In the genomic region with DNA sequence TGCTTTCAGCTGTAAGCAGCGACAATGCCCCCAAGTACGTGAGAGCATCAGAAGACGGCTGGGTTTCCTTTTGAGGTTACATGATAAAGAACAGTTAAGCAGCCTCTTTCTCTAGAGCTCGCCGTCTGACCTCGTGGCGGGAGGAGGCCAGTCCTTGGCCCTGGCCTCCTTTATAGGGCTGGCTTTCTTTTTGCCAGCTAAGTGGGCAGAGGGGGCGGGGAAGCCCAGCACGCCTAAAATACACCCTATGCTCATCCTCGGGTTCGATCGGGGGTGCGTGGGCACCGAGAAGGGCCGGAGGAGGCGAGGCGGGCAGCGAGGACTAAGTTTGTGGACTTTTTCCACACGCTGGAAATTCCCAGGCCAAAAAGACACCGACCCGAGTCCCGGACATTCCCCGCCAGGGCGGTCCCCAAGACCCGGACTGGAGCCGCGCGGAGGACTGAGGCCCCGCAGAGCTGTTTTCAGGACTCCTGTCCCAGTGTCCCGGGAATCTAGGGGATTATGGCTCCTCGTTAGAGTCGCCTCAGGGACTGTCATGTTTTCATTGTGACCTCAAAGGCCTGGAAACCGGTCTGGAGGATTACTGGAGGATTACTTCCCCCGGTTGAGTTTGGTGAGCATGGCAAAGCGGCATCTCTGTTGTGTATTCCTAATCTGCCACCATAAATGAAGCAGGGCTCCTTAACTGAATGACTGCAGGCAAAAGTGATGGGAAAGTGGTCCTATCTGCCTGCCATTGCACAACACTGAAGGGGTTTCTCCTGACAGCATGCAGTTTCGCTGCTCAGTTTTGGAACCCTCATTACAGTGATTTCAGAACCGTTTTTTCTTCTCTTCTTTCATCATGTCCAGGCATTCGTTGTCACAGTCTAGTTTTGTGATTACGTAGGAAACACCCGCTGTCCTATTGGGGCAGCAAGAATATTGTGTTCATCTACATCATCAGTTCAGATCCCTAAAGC, we compare ENCODE assay signal across 8 mouse cellular contexts. TPM values are rescaled to one million over a fixed set of nuclear protein-coding genes. Genes with fewer than 3 reads are reported as not detected.
DNase-seq lines count a peak whose midpoint lies in the region; ATAC-seq and TF ChIP-seq lines count a peak whose summit lies in the region.

TSS of gene Nfkbiz (minus strand) at position 390 of the 965 bp plus-strand sequence.

- H3K36me3 ChIP-seq in MEL (ENCODE audit: control insufficient read depth in 1 of 2, insufficient read depth in 2 of 2, low read length in 2 of 2): peaks cover 0 to 6% of the 10 kb centered on the region in 2 experiments; a peak in 2 of 4 replicates
- H3K36me3 ChIP-seq in forebrain, embryonic 16.5 days (ENCODE audit: control insufficient read depth, insufficient read depth): no peaks in the 10 kb centered on the region; the same call in 1 of the 2 replicates
- no peaks in the 10 kb centered on the region for H3K36me3 ChIP-seq in lung, postnatal 0 days (ENCODE audit: insufficient read depth, low read length)

- WGBS in forebrain, embryonic 16.5 days: under 1% methylated on average over 40 of the region's 40 CpGs
- WGBS in lung, postnatal 0 days: under 1% methylated on average over 40 of the region's 40 CpGs

- peak within 1 kb of the TSS; percentile 74 for H3K27ac ChIP-seq in MEL (ENCODE audit: control insufficient read depth, low read depth, low read length)
- peak within 1 kb of the TSS; percentile 61 for H3K27ac ChIP-seq in forebrain, embryonic 16.5 days (ENCODE audit: low read length)
- H3K27ac ChIP-seq in layer of hippocampus, adult 2 months: peak within 1 kb of the TSS; percentile 97
- H3K27ac ChIP-seq in lung, postnatal 0 days (ENCODE audit: low read length): peak within 1 kb of the TSS; percentile 95

- DNase-seq in MEL (ENCODE audit: low read depth, low spot score): peak; percentile 89
- peak; percentile 83 for DNase-seq in cerebellum, adult 11-12 months
- peak; percentile 92 for DNase-seq in heart, postnatal 36 days
- DNase-seq in layer of hippocampus, adult 2 months (ENCODE audit: low spot score in 2 of 2): peak; percentile 48 to 74
- peak; percentile 92 for DNase-seq in lung, postnatal 0 days (ENCODE audit: low spot score)
- peak; percentile 84 for DNase-seq in ovary, postnatal 10 days (ENCODE audit: low spot score)
- DNase-seq in thymus, postnatal 10 days (ENCODE audit: low spot score in 2 of 2): peak; percentile 44 to 49

- H3K9me3 ChIP-seq in MEL (replicated peaks; ENCODE audit: insufficient read depth, low read length): no peaks in the 10 kb centered on the region
- no peaks in the 10 kb centered on the region for H3K9me3 ChIP-seq in forebrain, embryonic 16.5 days (ENCODE audit: control insufficient read depth, low read length)
- no peaks in the 10 kb centered on the region for H3K9me3 ChIP-seq in lung, postnatal 0 days (ENCODE audit: low read length)

- H3K4me3 ChIP-seq in MEL (ENCODE audit: control insufficient read depth in 1 of 2, insufficient read depth in 1 of 2, low read depth in 2 of 2, low read length in 2 of 2): peak within 1 kb of the TSS; percentile 67 to 97
- H3K4me3 ChIP-seq in forebrain, embryonic 16.5 days (replicated peaks; ENCODE audit: low read length): peak within 1 kb of the TSS; percentile 78
- H3K4me3 ChIP-seq in layer of hippocampus, adult 2 months: peak within 1 kb of the TSS; percentile 72
- peak within 1 kb of the TSS; percentile 60 for H3K4me3 ChIP-seq in lung, postnatal 0 days (ENCODE audit: low read depth, low read length)

- peak; percentile 34 to 58; a peak in 1 of 4 replicates for TF ChIP-seq POLR2A in MEL (IDR thresholded peaks at IDR 0.05; ENCODE audit: control insufficient read depth in 1 of 2, insufficient read depth in 1 of 2, low read depth in 1 of 2, low read length in 2 of 2, poor library complexity in 1 of 2)

- TF ChIP-seq EP300 in MEL (IDR thresholded peaks at IDR 0.05; ENCODE audit: low read depth in 1 of 2, low read length in 2 of 2): no peak
- TF ChIP-seq EP300 in lung, postnatal 0 days (IDR thresholded peaks at IDR 0.05): peak; percentile 61

- no peaks in the 10 kb centered on the region for H3K27me3 ChIP-seq in MEL (ENCODE audit: control insufficient read depth in 1 of 2, insufficient read depth in 2 of 2, low read length in 2 of 2)
- H3K27me3 ChIP-seq in forebrain, embryonic 16.5 days (replicated peaks; ENCODE audit: control insufficient read depth, insufficient read depth, low read length): no peaks in the 10 kb centered on the region
- H3K27me3 ChIP-seq in lung, postnatal 0 days (replicated peaks; ENCODE audit: insufficient read depth, low read length): no peaks in the 10 kb centered on the region

- peak within 1 kb of the TSS; percentile 98 for H3K9ac ChIP-seq in MEL (ENCODE audit: control insufficient read depth, low read depth, low read length, poor library complexity, severe bottlenecking)
- peak within 1 kb of the TSS; percentile 85 for H3K9ac ChIP-seq in forebrain, embryonic 16.5 days (replicated peaks; ENCODE audit: low read depth, low read length)
- peak within 1 kb of the TSS; percentile 79 for H3K9ac ChIP-seq in lung, postnatal 0 days (replicated peaks; ENCODE audit: low read depth)

- ATAC-seq in forebrain, embryonic 16.5 days: peak; percentile 91
- ATAC-seq in lung, postnatal 0 days: peak; percentile 98

- TF ChIP-seq CTCF in MEL (IDR thresholded peaks at IDR 0.05 in 2 of 3, conservative IDR thresholded peaks at IDR 0.05 in 1 of 3; ENCODE audit: control insufficient read depth in 1 of 3, insufficient read depth in 1 of 3, low read depth in 2 of 3, low read length in 3 of 3, poor library complexity in 1 of 3, severe bottlenecking in 1 of 3): no peak
- no peak for TF ChIP-seq CTCF in layer of hippocampus, adult 2 months (conservative IDR thresholded peaks at IDR 0.05)
- no peak for TF ChIP-seq CTCF in lung, postnatal 0 days (IDR thresholded peaks at IDR 0.05)

- H3K79me2 ChIP-seq in MEL (ENCODE audit: control insufficient read depth, insufficient read depth, low read length, poor library complexity): peaks cover 6% of the 10 kb centered on the region

- intact Hi-C loops in heart, postnatal 36 days (cut with DNase I): loop anchor here (1.0 kb wide), 1 partner anchor 17 kb away; no protein-coding TSS in a partner anchor

- peak within 1 kb of the TSS; percentile 84 for H3K4me2 ChIP-seq in forebrain, embryonic 16.5 days (ENCODE audit: low read length)
- H3K4me2 ChIP-seq in lung, postnatal 0 days (replicated peaks; ENCODE audit: low read depth, low read length): peak within 1 kb of the TSS; percentile 48

- peaks cover 0 to 4% of the 10 kb centered on the region in 2 experiments; a peak in 2 of 4 replicates for H3K4me1 ChIP-seq in MEL (ENCODE audit: control insufficient read depth in 1 of 2, insufficient read depth in 2 of 2, low read length in 2 of 2)
- H3K4me1 ChIP-seq in forebrain, embryonic 16.5 days (replicated peaks; ENCODE audit: control insufficient read depth, insufficient read depth, low read length): 0 out of 2 replicates have a peak, but pooled peaks cover 4% of the 10 kb centered on the region
- H3K4me1 ChIP-seq in lung, postnatal 0 days (ENCODE audit: insufficient read depth, low read depth, low read length): peaks cover 3% of the 10 kb centered on the region; the same call in 1 of the 2 replicates

- no peak for TF ChIP-seq RAD21 in MEL (IDR thresholded peaks at IDR 0.05; ENCODE audit: low read depth, low read length)

TF ChIP-seq in MEL, 35 proteins besides CTCF, POLR2A, EP300 and RAD21:
- TF ChIP-seq MYC (IDR thresholded peaks at IDR 0.05; ENCODE audit: low read depth, low read length): peak; percentile 45; the same call in 1 of the 2 replicates
- peak; percentile 51 for TF ChIP-seq HCFC1 (IDR thresholded peaks at IDR 0.05; ENCODE audit: low read depth, low read length)
- TF ChIP-seq TBP (IDR thresholded peaks at IDR 0.05; ENCODE audit: low read depth, low read length): peak; percentile 11; the same call in 1 of the 2 replicates
- no peak for TF ChIP-seq MAZ (IDR thresholded peaks at IDR 0.05; ENCODE audit: low read depth, low read length)
- peak; percentile 33; the same call in 1 of the 2 replicates for TF ChIP-seq ETS1 (IDR thresholded peaks at IDR 0.05; ENCODE audit: low read depth, low read length)
- peak; percentile 64; the same call in 1 of the 2 replicates for TF ChIP-seq SIN3A (IDR thresholded peaks at IDR 0.05; ENCODE audit: low read length)
- TF ChIP-seq E2F4 (IDR thresholded peaks at IDR 0.05; ENCODE audit: borderline replicate concordance, low read depth, low read length): no peak
- no peak for TF ChIP-seq SMC3 (IDR thresholded peaks at IDR 0.05; ENCODE audit: low read depth, low read length)

RNA-seq across cellular contexts. Expression of gene Nfkbiz, which starts in this region (rescaled TPM):
- total RNA-seq in MEL (2012; rRNA removed): 1.3 and 1.4 TPM in 2 replicates
- polyA plus RNA-seq in MEL (2012; ENCODE audit: insufficient read depth in 1 of 2, insufficient read length in 2 of 2, low read depth in 1 of 2, low replicate concordance in 2 of 2, missing spikeins in 1 of 2): 1 to 10 TPM in 1 of 2 experiments, not detected in 1; 2.4 TPM
- 1.3 and 1.6 TPM in 2 replicates for polyA plus RNA-seq in forebrain, embryonic 16.5 days (2015; fragmentation: Nextera tagmentation; extraction: Ambion mirVana)
- 1 to 10 TPM; 2.4 TPM for total RNA-seq in heart, postnatal 36 days (2021)
- 1 to 10 TPM; 5.9 to 8.5 TPM for total RNA-seq in layer of hippocampus, adult 2 months (2021)
- 16.0 and 21.5 TPM in 2 replicates for polyA plus RNA-seq in lung, postnatal 0 days (2015; fragmentation: Nextera tagmentation; extraction: Ambion mirVana)

Comparison
In these comparisons a context has a peak if more than half of its experiments do, and no peak if none do; other contexts are left out.
1. Peak in every context shown above with its lines: DNase-seq, ATAC-seq, H3K4me3 ChIP-seq and H3K27ac ChIP-seq.